Mouse (Mus musculus) erythroblast, embryonic 14.5 days (primary cell): ENCODE data around the gene Gm28374.

Experiments used
- GATA1 ChIP-seq: IDR thresholded peaks from 2 replicates; pipeline ENCODE4 v1.6.1; 2012; ENCODE audit warnings: low read length, inconsistent platforms, mixed read lengths
- TAL1 ChIP-seq: IDR thresholded peaks from 3 replicates; pipeline ENCODE4 v1.6.1; 2012; ENCODE audit warnings: low read length, inconsistent platforms, mixed read lengths

GRCm38 (mm10) chr19:6035966-6036585 lies 46.0 kb downstream of the Gm28374 start:
- no peak for TF ChIP-seq TAL1
- TF ChIP-seq GATA1 = no peak
